Mouse (Mus musculus): ENCODE measurements around the gene Hbs1l. TPM values are rescaled to one million over a fixed set of nuclear protein-coding genes. Genes with fewer than 3 reads are reported as not detected.

Gene Hbs1l
- polyA plus RNA-seq, 1 experiment from 2014 or later = 114 TPM

- Histone ChIP-seq H3K9ac (no peak overlapping the region), H3K27ac (no peak overlapping the region), H3K4me1 (no peaks in the 10 kb centered on the region), H3K4me3 (no peak overlapping the region), H3K36me3 (peaks cover 13% of the 10 kb centered on the region; the same call in 1 of the 2 replicates), H3K9me3 (replicated peaks) (no peaks in the 10 kb centered on the region), H3K27me3 (no peaks in the 10 kb centered on the region), H3K4me2 (replicated peaks) (no peak overlapping the region)
- WGBS = 98% methylated on average over 1 of the region's 1 CpGs
- ATAC-seq (ENCODE audit: low FRiP score) = no peak
These were observed 23.2 kb downstream of the Hbs1l start for GRCm38 (mm10) chr10:21318996-21319395.

- Histone ChIP-seq H3K4me1 (no peaks in the 10 kb centered on the region), H3K9ac (no peak overlapping the region), H3K27me3 (no peaks in the 10 kb centered on the region), H3K36me3 (0 out of 2 replicates have a peak, but pooled peaks cover 13% of the 10 kb centered on the region), H3K9me3 (replicated peaks) (no peaks in the 10 kb centered on the region), H3K4me2 (replicated peaks) (no peak overlapping the region), H3K4me3 (no peak overlapping the region), H3K27ac (no peak overlapping the region)
- ATAC-seq (ENCODE audit: low FRiP score) = no peak
- WGBS = 94% methylated on average over 6 of the region's 6 CpGs
These were observed 24.8 kb downstream of the Hbs1l start for GRCm38 (mm10) chr10:21320601-21321000.

- ATAC-seq (ENCODE audit: low FRiP score) = no peak
- H3K27ac ChIP-seq = no peak overlapping the region
- 98% methylated on average over 6 of the region's 6 CpGs for WGBS
- H3K4me2 ChIP-seq (replicated peaks) = no peak overlapping the region
- H3K36me3 ChIP-seq = peaks cover 9% of the 10 kb centered on the region; the same call in 1 of the 2 replicates
- H3K4me1 ChIP-seq = no peaks in the 10 kb centered on the region
- no peak overlapping the region for H3K9ac ChIP-seq
- no peak overlapping the region for H3K4me3 ChIP-seq
- no peaks in the 10 kb centered on the region for H3K9me3 ChIP-seq (replicated peaks)
- H3K27me3 ChIP-seq = no peaks in the 10 kb centered on the region
These were observed 30.6 kb downstream of the Hbs1l start for GRCm38 (mm10) chr10:21326352-21326751.

- ATAC-seq (ENCODE audit: low FRiP score) = no peak
- H3K4me2 ChIP-seq (replicated peaks) = no peak overlapping the region
- no peak overlapping the region for H3K4me3 ChIP-seq
- H3K36me3 ChIP-seq = peaks cover 17% of the 10 kb centered on the region; the same call in 1 of the 2 replicates
- no peaks in the 10 kb centered on the region for H3K9me3 ChIP-seq (replicated peaks)
- no peak overlapping the region for H3K27ac ChIP-seq
- no peak overlapping the region for H3K9ac ChIP-seq
- no peaks in the 10 kb centered on the region for H3K4me1 ChIP-seq
- 88% methylated on average over 7 of the region's 7 CpGs for WGBS
- no peaks in the 10 kb centered on the region for H3K27me3 ChIP-seq
These were observed 31.9 kb downstream of the Hbs1l start for GRCm38 (mm10) chr10:21327605-21328135.

GRCm38 (mm10) chr10:21334349-21335105 is 38.7 kb downstream of the Hbs1l start:
- H3K9ac ChIP-seq = no peak overlapping the region
- H3K4me3 ChIP-seq = no peak overlapping the region
- H3K27me3 ChIP-seq = no peaks in the 10 kb centered on the region
- ATAC-seq (ENCODE audit: low FRiP score) = no peak
- H3K4me1 ChIP-seq = no peaks in the 10 kb centered on the region
- WGBS = 84% methylated on average over 7 of the region's 7 CpGs
- no peak overlapping the region for H3K27ac ChIP-seq
- no peak overlapping the region for H3K4me2 ChIP-seq (replicated peaks)
- H3K9me3 ChIP-seq (replicated peaks) = no peaks in the 10 kb centered on the region; the same call in 1 of the 2 replicates
- H3K36me3 ChIP-seq = peaks cover 47% of the 10 kb centered on the region

GRCm38 (mm10) chr10:21335534-21335933 is 39.8 kb downstream of the Hbs1l start:
- Histone ChIP-seq H3K4me3 (no peak overlapping the region), H3K9me3 (replicated peaks) (no peaks in the 10 kb centered on the region; the same call in 1 of the 2 replicates), H3K36me3 (peaks cover 48% of the 10 kb centered on the region), H3K27me3 (no peaks in the 10 kb centered on the region), H3K27ac (no peak overlapping the region), H3K9ac (no peak overlapping the region), H3K4me1 (no peaks in the 10 kb centered on the region), H3K4me2 (replicated peaks) (no peak overlapping the region)
- WGBS = 93% methylated on average over 5 of the region's 5 CpGs
- ATAC-seq (ENCODE audit: low FRiP score) = no peak

GRCm38 (mm10) chr10:21337191-21337590 is 41.4 kb downstream of the Hbs1l start:
- H3K27ac ChIP-seq = no peak overlapping the region
- H3K9ac ChIP-seq = no peak overlapping the region
- no peaks in the 10 kb centered on the region for H3K4me1 ChIP-seq
- H3K36me3 ChIP-seq = peaks cover 47% of the 10 kb centered on the region
- WGBS = 64% methylated on average over 2 of the region's 2 CpGs
- no peaks in the 10 kb centered on the region for H3K27me3 ChIP-seq
- no peaks in the 10 kb centered on the region; the same call in 1 of the 2 replicates for H3K9me3 ChIP-seq (replicated peaks)
- ATAC-seq (ENCODE audit: low FRiP score) = no peak
- no peak overlapping the region for H3K4me2 ChIP-seq (replicated peaks)
- H3K4me3 ChIP-seq = no peak overlapping the region

- Histone ChIP-seq H3K4me2 (replicated peaks) (no peak overlapping the region), H3K9ac (no peak overlapping the region), H3K9me3 (replicated peaks) (no peaks in the 10 kb centered on the region; the same call in 1 of the 2 replicates), H3K27me3 (no peaks in the 10 kb centered on the region), H3K36me3 (peaks cover 45% of the 10 kb centered on the region), H3K4me1 (no peaks in the 10 kb centered on the region), H3K27ac (no peak overlapping the region), H3K4me3 (no peak overlapping the region)
- 78% methylated on average over 14 of the region's 14 CpGs for WGBS
- no peak for ATAC-seq (ENCODE audit: low FRiP score)
These were observed 45.9 kb downstream of the Hbs1l start for GRCm38 (mm10) chr10:21341706-21342105.

GRCm38 (mm10) chr10:21342331-21343005 is 46.7 kb downstream of the Hbs1l start:
- Histone ChIP-seq H3K36me3 (peaks cover 46% of the 10 kb centered on the region), H3K4me3 (no peak overlapping the region), H3K4me2 (replicated peaks) (no peak overlapping the region), H3K27ac (no peak overlapping the region), H3K9me3 (replicated peaks) (no peaks in the 10 kb centered on the region), H3K4me1 (no peaks in the 10 kb centered on the region), H3K27me3 (no peaks in the 10 kb centered on the region), H3K9ac (no peak overlapping the region)
- ATAC-seq (ENCODE audit: low FRiP score) = no peak
- 90% methylated on average over 11 of the region's 11 CpGs for WGBS

- H3K27ac ChIP-seq = no peak overlapping the region
- H3K27me3 ChIP-seq = no peaks in the 10 kb centered on the region
- no peak overlapping the region for H3K9ac ChIP-seq
- H3K36me3 ChIP-seq = peaks cover 39% of the 10 kb centered on the region
- no peak for ATAC-seq (ENCODE audit: low FRiP score)
- WGBS = 95% methylated on average over 4 of the region's 4 CpGs
- no peaks in the 10 kb centered on the region for H3K4me1 ChIP-seq
- H3K9me3 ChIP-seq (replicated peaks) = no peaks in the 10 kb centered on the region
- no peak overlapping the region for H3K4me3 ChIP-seq
- H3K4me2 ChIP-seq (replicated peaks) = no peak overlapping the region
These were observed 51.6 kb downstream of the Hbs1l start for GRCm38 (mm10) chr10:21347332-21347731.

- 91% methylated on average over 5 of the region's 5 CpGs for WGBS
- Histone ChIP-seq H3K9ac (no peak overlapping the region), H3K27ac (no peak overlapping the region), H3K36me3 (peaks cover 55% of the 10 kb centered on the region), H3K27me3 (no peaks in the 10 kb centered on the region), H3K4me1 (no peaks in the 10 kb centered on the region), H3K9me3 (replicated peaks) (no peaks in the 10 kb centered on the region), H3K4me3 (no peak overlapping the region), H3K4me2 (replicated peaks) (no peak overlapping the region)
- no peak for ATAC-seq (ENCODE audit: low FRiP score)
These were observed 53.7 kb downstream of the Hbs1l start for GRCm38 (mm10) chr10:21349449-21349848.

- no peak for ATAC-seq (ENCODE audit: low FRiP score)
- peaks cover 54% of the 10 kb centered on the region for H3K36me3 ChIP-seq
These were observed 54.2 kb downstream of the Hbs1l start for GRCm38 (mm10) chr10:21349946-21350345.

More at GRCm38 (mm10) chr10:21349946-21350345, 54.2 kb downstream of the Hbs1l start:
- no peaks in the 10 kb centered on the region for H3K9me3 ChIP-seq (replicated peaks)
- H3K27ac ChIP-seq = no peak overlapping the region
- no peak overlapping the region for H3K9ac ChIP-seq
- no peak overlapping the region for H3K4me2 ChIP-seq (replicated peaks)
- no peaks in the 10 kb centered on the region for H3K4me1 ChIP-seq
- H3K27me3 ChIP-seq = no peaks in the 10 kb centered on the region
- 98% methylated on average over 2 of the region's 2 CpGs for WGBS
- no peak overlapping the region for H3K4me3 ChIP-seq

Measured in hindbrain, embryonic 12.5 days (tissue).